Mouse (Mus musculus): Measurements from ENCODE around the gene 4921504E06Rik. TPM values are rescaled to one million over a fixed set of nuclear protein-coding genes. Genes with fewer than 3 reads are reported as not detected.

4921504E06Rik gene
- polyA plus RNA-seq, 3 experiments from 2014 or later, result not detected

DNA sequence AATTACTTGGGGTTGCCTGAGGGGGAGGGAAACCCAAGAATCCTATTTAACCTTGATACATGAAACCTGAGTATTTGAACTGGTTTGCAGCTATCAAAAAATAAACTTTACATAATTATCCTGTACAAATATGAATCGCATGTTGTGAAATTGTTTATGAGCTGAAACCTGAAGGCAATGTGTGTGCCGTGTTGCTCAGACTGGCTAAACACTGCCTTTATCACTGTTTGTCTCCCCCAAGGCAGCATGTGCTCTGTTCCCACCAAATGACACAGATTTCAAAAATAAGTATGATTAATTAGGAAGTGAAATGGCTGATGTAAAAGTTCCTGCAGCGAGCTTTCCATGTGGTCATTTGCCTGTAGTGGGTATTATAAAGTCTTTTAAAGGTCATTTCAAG is 63.5 kb downstream of the 4921504E06Rik start:
- no peak for ATAC-seq

DNA sequence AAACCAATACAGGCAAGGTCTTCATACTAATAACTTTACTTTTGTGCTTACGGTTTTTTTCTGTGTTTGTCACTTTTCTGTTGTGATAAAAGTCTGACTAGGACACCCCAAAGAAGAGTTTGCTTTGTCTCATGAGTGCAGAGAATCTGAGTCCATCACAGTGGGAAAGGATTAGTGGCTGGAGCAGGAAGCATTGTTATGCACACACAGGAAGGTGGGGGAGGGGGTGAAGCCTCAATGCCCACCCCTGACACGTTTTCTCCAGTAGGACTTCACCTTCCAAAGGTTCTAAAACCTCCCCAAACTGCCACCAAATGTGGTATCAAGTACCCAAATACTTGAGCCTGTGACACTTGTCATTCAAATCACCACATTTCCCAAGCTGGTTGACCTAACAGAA is 91.8 kb downstream of the 4921504E06Rik start:
- ATAC-seq, result no peak

DNA sequence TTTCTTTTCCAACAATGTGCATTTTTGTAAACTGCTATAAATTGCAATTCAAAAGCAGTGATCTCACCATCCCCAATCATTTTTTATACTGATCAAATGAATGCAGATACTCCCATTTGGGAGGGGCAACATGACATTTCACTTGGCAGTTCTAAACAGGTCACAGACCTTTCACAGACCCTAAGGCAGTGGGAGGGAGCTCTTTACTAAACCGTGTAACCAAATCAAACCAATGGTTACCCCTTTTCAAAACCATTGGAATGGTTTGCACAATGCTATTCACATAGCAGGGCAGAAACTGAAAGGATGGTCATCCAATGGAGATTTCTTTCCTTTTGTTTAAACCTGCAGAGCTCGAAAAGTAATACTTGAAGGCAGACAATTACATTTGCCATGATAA is 94.9 kb downstream of the 4921504E06Rik start:
- no peak for ATAC-seq

DNA sequence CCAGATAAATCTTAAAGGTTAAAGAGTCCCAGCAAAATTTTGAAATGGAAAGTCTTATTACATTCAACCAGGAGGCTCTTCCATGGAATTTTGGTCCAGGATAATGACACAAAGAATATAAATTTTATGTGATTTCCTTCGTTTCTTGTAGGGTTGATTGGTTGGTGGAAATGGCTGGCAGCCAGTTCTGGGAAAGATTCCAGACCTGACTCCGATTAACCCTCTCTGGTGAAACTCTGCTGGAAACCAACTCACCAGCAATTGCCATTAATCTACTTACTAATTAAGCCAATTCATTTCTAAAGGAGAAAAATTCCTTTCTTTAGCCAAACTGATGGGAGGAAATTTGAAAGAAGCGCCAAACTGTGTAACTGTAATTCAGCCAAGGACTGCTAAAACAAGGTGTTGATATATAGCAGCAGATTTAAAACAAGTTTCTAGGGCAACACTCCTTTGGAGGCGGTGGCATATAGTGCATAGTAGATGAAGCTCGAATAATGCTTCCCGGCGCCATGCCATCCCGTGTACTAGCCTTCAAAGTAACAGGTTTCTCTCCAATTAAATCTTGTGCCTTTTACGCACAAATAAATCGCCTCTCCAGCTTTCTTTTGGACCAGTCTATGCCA is 97.7 kb downstream of the 4921504E06Rik start:
- ATAC-seq, result no peak

DNA sequence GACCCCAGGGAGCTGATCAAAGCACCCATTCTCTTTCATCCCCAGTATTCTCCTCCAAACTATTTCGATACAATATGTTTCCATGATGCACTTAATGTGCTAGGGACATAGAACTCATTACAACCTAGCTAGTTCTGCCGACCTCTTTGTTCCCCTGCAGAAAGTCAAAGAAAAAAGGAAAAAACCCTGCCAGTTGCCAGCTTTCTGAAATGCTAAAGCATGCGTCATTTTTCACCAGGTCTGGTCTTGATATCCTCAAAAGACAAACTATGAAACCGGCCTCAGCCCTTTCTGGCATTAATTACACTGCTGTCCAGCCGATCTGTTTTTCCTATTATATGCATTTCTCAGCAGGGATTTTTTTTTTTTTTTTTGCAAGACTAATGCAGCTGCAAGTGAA is 98.5 kb downstream of the 4921504E06Rik start:
- ATAC-seq, result no peak

DNA sequence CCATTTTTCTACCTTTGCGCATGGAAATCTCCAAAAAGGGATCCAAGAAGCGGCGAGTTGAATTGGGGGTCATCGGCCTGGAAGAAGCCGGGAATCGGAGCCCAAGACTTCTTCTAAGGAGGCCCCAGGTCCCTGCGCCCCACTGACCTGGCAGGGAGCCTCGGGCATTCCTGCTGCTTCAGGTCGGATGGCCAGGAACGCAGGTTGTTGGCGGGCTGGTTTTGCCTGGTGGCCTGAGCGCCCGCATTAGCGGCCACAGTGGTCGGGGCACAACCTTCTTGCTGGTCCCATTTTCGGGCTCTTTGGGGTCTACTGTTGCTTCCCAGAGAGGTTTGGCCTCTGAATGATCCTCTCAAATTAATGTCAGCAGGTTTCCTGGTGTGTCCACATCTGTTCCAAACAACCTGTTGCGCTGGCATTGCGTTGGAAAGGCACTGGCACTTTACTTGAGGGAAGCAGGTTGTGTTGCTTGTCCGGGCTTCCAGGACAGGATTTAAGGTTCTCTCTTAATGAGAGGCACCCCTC is 101.1 kb downstream of the 4921504E06Rik start:
- ATAC-seq, result no peak

DNA sequence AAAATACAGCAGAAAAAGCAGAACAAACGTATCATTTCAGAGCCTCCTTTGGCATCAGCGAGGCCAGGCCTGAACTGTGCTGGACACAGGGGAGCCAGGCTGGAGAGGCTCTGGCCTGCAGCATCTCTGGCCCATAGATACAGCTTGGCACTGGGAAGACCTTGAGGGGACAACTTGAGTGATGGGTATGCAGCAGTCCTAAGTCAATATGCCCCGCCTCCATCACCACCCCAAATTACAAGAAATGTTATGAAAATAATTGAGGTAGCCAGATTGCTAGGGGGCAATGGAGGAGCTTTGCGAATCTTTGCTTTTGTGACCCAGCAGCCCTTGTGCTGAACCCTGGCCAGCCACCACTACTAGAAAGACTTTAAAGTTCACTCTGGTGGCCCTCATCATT is 104.4 kb downstream of the 4921504E06Rik start:
- no peak for ATAC-seq

DNA sequence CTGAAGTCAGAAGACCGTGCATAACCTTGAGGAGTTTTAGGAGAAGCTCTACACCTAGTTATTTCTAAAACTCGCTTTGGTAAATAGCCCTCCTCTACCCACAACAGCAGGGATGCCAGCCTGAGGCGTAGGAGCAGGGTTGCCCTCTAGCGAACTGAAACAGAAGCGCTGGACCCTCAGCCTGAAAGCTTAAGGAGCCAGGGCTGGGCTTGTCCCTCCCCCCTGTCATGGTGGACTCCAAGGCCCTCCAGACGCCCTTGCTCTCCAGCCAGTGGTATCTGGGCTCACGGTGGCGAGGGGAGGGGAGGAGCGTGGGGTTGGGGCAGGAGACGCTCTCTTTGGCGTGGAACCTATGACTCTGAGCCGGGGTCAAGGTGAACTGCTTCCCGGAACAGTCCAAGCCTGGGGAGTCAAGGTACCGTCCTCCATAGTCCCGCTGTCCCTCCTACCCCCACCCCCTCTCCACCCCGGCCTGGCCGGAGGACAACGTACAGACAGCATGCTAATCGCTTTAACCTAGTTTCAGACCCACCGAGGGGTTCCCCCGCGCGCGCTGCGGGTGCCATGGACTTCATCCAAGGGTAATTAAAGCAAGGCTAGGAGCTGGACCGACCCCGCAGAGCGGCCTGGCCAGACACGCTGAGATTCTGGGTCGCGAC is 105.5 kb downstream of the 4921504E06Rik start:
- ATAC-seq, result no peak

DNA sequence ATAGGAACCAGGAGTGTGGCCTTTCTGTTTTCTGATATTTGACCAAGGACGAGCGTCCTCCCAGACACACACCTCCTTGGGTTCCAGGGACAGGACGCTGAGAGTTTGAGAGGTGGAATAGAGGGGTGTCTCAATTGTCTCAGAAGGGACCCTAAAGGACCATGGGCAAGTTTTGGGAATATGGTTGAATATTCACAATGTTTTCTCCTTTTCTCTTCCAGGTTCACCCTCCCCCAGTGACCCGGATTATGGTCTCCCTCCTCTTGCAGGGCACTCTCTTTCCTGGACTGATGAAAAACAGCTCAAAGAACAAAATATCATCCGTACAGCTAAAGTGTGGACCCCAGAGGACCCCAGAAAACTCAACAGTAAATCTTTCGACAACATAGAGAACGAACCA is 107.0 kb downstream of the 4921504E06Rik start:
- no peak for ATAC-seq

DNA sequence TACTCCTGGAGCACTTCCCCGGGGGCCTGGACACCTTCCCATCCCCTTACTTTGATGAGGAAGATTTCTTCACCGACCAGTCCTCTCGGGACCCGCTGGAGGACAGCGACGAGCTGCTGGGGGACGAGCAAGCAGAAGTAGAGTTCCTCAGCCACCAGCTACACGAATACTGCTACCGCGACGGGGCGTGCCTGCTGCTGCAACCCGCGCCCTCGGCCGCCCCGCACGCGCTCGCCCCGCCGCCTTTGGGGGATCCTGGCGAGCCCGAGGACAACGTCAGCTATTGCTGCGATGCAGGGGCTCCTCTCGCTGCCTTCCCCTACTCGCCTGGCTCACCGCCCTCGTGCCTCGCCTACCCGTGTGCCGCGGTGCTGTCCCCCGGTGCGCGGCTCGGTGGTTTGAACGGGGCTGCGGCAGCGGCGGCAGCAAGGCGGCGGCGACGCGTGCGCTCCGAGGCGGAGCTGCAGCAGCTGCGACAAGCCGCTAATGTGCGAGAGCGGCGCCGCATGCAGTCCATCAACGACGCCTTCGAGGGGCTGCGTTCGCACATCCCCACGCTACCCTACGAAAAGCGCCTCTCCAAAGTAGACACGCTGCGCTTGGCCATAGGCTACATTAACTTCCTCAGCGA is 107.7 kb downstream of the 4921504E06Rik start:
- ATAC-seq, result no peak

DNA sequence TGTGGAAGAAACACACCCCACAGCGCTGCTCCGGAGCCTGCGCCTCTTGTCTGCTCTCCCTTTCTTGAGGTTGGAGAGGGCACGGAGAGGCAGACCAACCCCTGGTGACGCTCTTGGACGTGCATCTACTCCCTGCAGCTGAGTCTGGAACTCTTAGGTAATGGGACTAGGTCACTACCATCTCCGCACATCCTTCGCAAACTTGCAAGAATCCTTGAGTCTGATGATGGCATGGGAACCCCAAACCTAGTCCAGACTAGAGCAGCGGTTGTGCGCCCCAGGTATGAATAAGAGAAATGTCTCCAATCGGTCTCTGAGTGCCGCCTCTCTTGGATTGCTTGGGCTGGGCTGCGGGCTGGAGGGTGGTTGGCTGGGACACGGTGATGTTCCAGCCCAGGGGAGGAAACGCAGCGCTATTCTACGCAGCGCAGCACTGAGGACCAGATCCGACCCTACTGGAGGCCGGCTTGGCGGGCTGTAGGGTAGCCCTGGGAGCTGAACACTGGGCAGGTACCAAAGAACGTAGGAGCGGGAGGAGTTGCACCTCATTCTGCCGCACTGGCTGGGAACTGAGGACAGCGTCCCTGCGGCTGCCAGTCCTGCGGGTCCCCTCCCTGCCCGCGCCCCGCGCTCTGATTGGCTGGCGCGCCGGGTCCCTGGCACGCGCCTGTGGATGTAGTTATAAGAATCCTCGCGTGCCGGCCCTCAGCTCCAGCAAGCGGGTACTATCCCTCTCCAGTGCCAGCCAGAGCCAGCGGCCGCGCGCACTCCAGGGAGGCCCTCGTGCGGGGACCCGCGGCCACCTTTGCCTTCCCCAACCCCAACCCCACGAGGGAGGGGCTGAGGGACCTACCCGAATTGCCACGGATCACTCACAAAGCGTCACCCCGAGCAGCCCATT is 108.5 kb downstream of the 4921504E06Rik start, which contains the start of gene Ptf1a:
Gene Ptf1a, plus strand, starts transcription at position 733 of the 901 bp plus-strand sequence.
- ATAC-seq, result no peak

DNA sequence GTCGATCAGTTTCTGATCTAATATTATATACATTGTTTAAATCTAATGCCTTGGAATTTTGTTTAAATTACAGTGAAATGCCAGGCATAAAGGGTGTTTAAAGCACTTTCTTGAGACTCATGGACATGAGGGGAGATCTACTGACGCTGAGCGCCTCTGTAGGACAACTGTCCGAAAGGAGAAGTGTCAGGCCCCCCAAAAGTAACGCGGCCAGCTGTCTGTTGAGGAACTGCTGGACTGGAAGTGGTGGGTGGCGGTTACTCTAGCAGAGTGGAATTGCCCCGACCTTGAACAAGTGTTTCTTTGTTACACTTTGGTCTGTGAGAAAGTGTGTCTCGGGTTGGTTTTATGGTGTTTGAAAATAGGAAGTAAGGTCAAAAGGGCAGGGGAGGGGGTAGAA is 109.4 kb downstream of the 4921504E06Rik start:
- no peak for ATAC-seq

DNA sequence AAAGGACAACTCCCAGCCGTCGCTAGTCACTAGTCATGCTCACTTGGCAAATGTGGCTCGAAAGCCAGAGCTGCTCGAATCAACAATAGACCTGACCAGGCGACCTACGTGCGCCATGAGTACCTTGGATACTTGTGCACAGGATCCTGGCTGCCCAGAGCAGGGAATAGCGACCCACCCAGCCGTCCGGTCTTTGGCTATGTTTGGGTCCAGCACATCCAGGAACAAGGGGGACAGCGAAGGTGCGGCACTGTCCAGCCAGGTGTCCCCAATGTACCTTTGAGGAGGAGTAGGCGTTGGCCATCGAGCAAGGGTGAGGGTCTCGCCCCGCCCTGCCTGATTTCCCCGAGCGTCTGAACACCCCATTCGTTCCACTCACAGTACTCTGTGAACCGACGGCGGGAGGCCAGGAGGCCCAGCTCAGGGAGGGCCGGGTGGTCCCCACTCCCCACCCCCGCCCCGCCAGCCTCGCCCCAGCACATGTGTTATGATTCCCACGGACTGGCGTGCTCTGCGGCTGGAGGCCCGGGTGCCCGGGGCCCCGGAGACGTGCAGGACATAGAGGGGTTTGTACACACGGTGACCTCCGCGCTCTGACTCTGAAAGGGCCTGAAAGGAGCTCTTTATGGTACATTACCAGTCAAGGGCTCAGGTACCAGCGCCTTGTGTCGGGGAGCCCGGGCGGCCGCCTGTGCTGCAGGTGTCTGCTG is 121.9 kb downstream of the 4921504E06Rik start:
- ATAC-seq, result no peak

DNA sequence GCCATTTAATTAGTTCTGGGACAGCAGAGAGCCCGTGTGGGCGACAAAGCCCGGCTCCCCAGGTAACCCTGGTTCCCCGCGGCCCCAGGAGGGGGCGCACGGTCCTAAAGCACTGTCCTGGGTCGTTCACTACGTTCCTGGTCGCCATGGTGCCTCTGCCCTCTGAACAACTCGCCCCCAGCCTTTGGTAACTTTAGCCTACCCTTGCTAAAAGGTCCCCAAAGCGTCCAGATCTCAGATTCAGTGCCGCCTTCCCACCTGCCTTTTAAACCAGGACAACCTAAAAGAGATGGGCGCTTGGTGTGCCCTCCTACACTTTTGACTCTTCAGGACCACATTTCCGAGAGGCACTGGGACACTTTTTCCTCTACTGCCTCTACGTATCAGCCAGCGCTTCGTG is 122.5 kb downstream of the 4921504E06Rik start:
- ATAC-seq, result no peak

DNA sequence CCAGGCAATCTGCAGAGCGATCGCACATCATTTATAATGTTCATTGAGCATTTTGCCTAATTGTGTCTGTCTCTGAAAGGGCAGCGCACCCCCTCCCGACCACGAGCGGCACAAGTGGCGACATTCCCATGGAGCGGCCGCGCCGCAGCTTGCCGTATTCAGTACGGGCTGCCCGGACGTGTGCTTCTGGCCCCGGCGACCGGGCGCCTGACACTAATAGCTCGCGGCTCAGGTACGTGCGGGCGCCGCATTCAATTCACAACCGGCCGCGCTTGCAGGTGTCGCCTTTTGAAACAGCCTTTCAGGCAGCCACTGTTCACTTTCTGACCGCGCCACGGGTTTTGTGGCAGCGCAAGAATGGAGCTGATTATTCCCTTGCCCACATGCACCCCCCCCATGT is 123.0 kb downstream of the 4921504E06Rik start:
- ATAC-seq, result no peak

DNA sequence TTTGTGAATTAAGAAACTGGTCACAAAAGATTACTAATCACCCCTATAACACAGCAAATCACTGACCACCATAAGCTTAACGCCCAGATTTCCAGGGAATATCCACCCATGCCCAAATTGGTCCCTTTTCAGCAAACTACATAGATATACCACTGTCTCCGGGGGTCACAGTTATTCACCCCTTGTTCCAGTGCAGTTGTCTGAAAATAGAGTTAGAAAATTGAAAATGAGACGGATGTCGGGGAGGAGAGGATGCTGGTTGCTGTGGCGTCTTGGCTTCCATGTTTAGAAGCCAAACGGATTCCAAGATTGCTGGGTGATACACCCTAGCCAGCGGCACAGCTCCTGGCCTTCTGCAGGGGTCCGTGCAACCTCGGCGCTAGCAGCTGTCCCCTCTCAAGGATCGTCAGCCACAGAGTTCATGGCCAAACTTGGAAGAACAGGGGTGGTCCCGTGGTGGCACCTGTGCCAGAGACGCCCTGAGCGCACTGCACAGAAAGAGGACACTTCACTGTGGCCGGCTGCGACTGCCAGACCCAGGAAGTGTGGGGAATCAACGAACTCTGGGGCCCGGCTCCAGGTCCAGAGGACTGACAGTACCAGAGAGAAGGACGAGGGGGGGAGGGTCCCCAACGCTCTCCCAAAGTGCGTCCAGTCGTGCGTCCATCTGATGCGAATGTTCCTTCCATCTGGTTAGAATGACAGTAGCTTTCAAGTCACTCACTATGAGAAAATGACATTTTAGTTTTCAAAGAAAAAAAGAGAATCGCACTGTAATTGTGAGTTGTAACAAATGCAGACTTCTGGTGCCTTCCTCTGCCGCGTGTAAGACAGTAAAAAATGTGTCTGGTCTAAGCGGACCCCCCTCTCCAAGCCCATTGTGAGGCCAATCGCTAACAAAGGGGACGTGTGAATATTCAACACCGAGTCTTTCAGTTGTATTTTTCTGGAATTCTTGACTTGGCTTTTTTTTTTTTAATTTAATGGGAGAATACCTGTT is 123.7 kb downstream of the 4921504E06Rik start:
- no peak for ATAC-seq

DNA sequence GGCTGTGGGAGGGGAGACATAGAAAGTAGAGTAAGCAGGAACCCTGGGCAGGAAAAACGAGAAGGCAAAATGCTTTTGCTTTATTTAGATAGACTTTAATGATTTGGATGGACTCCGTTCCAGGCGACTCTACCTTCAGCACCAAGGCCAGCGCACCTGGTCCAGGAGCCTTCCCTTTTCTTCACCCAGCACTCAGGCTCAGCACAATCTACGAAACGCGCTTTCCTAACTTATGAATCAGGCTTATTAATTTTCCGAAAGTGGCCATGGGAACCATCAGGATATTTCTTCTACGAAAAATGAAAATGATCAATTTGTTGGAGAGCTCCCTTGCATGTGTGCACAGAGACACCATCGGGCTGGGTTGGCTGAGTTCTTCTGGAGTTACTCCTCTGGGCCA is 124.7 kb downstream of the 4921504E06Rik start:
- no peak for ATAC-seq

DNA sequence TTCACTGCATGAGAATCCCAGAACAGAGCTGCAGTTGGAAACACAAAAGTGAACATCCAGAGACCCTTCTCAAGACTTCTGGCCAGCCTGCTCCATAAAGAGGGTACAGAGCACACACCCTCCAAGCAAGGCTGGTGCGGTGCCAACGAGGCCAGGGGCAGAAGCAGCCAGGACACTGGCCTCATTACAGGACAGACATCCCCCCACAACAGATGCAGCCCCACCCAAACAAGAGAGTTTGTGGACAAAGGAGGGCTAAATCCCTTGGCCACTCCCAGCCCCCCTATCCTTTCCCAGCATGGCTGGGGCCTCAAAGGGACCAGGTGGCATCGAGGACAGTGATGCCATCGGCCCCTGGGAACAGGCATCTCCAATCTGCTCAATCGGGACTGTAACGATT is 130.6 kb downstream of the 4921504E06Rik start:
- no peak for ATAC-seq

DNA sequence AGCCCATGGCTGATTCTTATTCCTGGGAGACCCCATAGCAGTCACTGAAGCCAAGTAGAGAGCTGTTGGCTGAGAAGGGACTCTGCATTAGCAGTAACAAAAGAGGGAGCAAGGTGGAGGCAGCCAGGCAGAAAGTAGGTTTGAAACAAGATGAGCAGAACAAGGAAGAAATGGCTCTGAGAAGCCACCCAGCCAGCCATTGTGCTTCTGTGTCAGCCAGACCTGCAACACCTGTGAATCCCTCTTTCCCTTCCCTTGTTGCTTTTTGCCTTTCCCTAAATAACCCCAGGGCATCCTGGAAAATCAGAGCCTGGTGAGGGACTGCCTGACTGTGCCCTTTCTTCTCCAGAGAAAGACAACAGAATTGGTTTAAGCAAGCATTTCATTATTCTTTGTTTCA is 131.5 kb downstream of the 4921504E06Rik start:
- ATAC-seq, result no peak

DNA sequence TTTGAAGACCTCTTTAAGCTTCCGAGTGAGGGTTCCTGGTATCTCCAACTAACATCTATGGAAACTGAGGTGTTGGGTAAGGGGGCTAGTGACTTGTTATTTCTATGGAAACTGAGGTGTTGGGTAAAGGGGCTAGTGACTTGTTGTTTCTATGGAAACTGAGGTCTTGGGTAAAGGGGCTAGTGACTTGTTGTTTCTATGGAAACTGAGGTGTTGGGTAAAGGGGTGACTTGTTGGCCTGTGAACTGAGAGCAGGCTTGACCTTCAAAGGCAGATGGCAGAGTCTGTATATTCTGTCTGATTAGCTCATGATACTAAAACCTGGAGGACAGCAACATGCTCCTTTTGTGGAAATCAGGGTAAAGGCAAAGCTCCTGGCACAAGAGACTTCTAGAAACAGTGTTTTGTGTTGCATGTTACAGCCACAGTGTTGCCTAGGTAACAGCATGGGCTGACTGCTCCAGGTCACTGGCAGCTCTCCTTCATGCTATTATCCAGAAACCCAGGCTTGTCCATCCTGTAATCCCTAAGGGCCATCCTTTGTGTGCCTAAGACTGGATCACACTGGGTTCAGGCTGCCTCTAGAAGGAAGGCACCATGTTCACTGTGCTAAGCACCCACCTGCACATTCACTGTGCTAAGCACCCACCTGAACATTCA is 133.9 kb downstream of the 4921504E06Rik start:
- no peak for ATAC-seq
